Mouse (Mus musculus) intestine, postnatal 0 days (tissue): Measurements from ENCODE around the gene Atg7. TPM values are rescaled to one million over a fixed set of nuclear protein-coding genes. Genes with fewer than 3 reads are reported as not detected.

Experiments
- ATAC-seq: fragments of 200-750 bp; cut with Nextera tagmentation; 2 replicates; pipeline ENCODE4 v1.8.0; 2017; ENCODE audit warnings: mild to moderate bottlenecking, moderate TSS enrichment, moderate library complexity
- H3K27ac ChIP-seq: fragments of 300-500 bp; sonication (generic); 2 replicates; pipeline ENCODE4 v1.5.1; 2014; ENCODE audit warnings: mild to moderate bottlenecking, low read depth, low read length, moderate library complexity
- H3K27me3 ChIP-seq: fragments of 300-500 bp; sonication (generic); replicated peaks from 2 replicates; pipeline ENCODE4 v1.6.1; 2014; ENCODE audit warnings: low read length, mixed read lengths; ENCODE audit not compliant: control insufficient read depth, insufficient read depth
- H3K36me3 ChIP-seq: fragments of 300-500 bp; sonication (generic); 2 replicates; pipeline ENCODE4 v1.6.1; 2014; ENCODE audit warnings: mild to moderate bottlenecking, moderate library complexity; ENCODE audit not compliant: control insufficient read depth, insufficient read depth
- H3K4me1 ChIP-seq: fragments of 300-500 bp; sonication (generic); replicated peaks from 2 replicates; pipeline ENCODE4 v1.6.1; 2014; ENCODE audit warnings: antibody characterized with exemption, low read length, mixed read lengths; ENCODE audit not compliant: control insufficient read depth, insufficient read depth
- H3K4me2 ChIP-seq: fragments of 300-500 bp; sonication (generic); replicated peaks from 2 replicates; pipeline ENCODE4 v1.6.1; 2014; ENCODE audit warnings: low read depth, mild to moderate bottlenecking, moderate library complexity
- H3K4me3 ChIP-seq: fragments of 300-500 bp; sonication (generic); 2 replicates; pipeline ENCODE4 v1.5.1; 2014; ENCODE audit warnings: low read depth, low read length
- H3K9ac ChIP-seq: fragments of 300-500 bp; sonication (generic); 2 replicates; pipeline ENCODE4 v1.6.1; 2014; ENCODE audit warnings: mild to moderate bottlenecking, low read depth, low read length
- H3K9me3 ChIP-seq: fragments of 300-500 bp; sonication (generic); 2 replicates; pipeline ENCODE4 v1.6.1; 2016; ENCODE audit warnings: mixed run types; ENCODE audit not compliant: control insufficient read depth
- CTCF ChIP-seq: sonication (generic); IDR thresholded peaks from 2 replicates; pipeline ENCODE4 v1.5.1; 2016; ENCODE audit warnings: low read depth, mild to moderate bottlenecking, control low read depth, antibody characterized with exemption, moderate library complexity
- WGBS: fragments of 180-500 bp; shearing (Covaris S2); extraction: QIAGEN DNeasy Blood & Tissue Kit; methylation state at CpG from one replicate; pipeline ENCODE4 v1.1.7; 2014; 5-methylcytosine and 5-hydroxymethylcytosine counted together
- polyA plus RNA-seq: library from polyadenylated mRNA; unstranded; fragments of >200 nt; fragmentation: Nextera tagmentation; extraction: Ambion mirVana; gene quantifications from 2 replicates; pipeline ENCODE4 v1.2.1, GENCODE M21; 2015

The Atg7 gene
- polyA plus RNA-seq, 1 experiment from 2014 or later = 12.4 TPM

- no peaks in the 10 kb centered on the region for H3K9me3 ChIP-seq
Observed at GRCm38 (mm10) chr6:114804866-114805265, 162.0 kb downstream of the Atg7 start.

GRCm38 (mm10) chr6:114805927-114806326 is 163.0 kb downstream of the Atg7 start:
- no peaks in the 10 kb centered on the region for H3K27me3 ChIP-seq
- no peak overlapping the region for H3K27ac ChIP-seq
- no peak overlapping the region for H3K4me2 ChIP-seq
- H3K9me3 ChIP-seq = no peaks in the 10 kb centered on the region
- H3K4me1 ChIP-seq = peaks cover under 1% of the 10 kb centered on the region; the same call in 1 of the 2 replicates
- 82% methylated on average over 4 of the region's 4 CpGs for WGBS
- no peak for ATAC-seq
- no peak overlapping the region for H3K9ac ChIP-seq
- no peaks in the 10 kb centered on the region for H3K36me3 ChIP-seq
- H3K4me3 ChIP-seq = no peak overlapping the region
- no peak for TF ChIP-seq CTCF

More at GRCm38 (mm10) chr6:114804866-114805265, 162.0 kb downstream of the Atg7 start:
- no peak overlapping the region for H3K9ac ChIP-seq
- H3K4me3 ChIP-seq = no peak overlapping the region
- no peaks in the 10 kb centered on the region for H3K36me3 ChIP-seq
- no peak for ATAC-seq
- WGBS = 89% methylated on average over 1 of the region's 1 CpGs
- no peak overlapping the region for H3K4me2 ChIP-seq
- H3K27me3 ChIP-seq = no peaks in the 10 kb centered on the region
- H3K27ac ChIP-seq = no peak overlapping the region
- TF ChIP-seq CTCF = no peak
- peaks cover 4% of the 10 kb centered on the region; the same call in 1 of the 2 replicates for H3K4me1 ChIP-seq

DNA sequence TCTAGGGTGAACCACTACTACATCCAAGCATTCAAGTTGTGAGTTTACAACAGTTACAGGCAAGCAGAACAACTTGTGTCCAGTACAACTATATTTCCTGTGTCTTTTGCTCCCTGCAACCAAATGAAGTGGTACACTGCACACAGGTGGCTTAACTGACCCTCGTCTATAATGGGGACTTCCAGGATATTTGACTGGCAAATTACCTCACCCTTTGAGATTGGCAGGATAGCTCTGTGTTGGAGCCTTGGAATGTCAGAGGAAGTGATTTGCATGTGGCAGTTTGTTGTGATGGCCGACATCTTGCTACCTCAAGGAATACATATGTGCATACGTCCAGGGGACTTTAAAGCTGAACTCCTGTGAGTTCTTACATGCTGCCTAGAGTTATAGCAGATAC is 164.6 kb downstream of the Atg7 start:
- Histone ChIP-seq H3K4me1 (no peaks in the 10 kb centered on the region; the same call in 1 of the 2 replicates), H3K4me2 (no peak overlapping the region), H3K9ac (no peak overlapping the region), H3K4me3 (no peak overlapping the region), H3K9me3 (no peaks in the 10 kb centered on the region), H3K27ac (no peak overlapping the region), H3K27me3 (no peaks in the 10 kb centered on the region), H3K36me3 (no peaks in the 10 kb centered on the region)
- ATAC-seq = no peak
- 82% methylated on average over 3 of the region's 3 CpGs for WGBS
- TF ChIP-seq CTCF = no peak

DNA sequence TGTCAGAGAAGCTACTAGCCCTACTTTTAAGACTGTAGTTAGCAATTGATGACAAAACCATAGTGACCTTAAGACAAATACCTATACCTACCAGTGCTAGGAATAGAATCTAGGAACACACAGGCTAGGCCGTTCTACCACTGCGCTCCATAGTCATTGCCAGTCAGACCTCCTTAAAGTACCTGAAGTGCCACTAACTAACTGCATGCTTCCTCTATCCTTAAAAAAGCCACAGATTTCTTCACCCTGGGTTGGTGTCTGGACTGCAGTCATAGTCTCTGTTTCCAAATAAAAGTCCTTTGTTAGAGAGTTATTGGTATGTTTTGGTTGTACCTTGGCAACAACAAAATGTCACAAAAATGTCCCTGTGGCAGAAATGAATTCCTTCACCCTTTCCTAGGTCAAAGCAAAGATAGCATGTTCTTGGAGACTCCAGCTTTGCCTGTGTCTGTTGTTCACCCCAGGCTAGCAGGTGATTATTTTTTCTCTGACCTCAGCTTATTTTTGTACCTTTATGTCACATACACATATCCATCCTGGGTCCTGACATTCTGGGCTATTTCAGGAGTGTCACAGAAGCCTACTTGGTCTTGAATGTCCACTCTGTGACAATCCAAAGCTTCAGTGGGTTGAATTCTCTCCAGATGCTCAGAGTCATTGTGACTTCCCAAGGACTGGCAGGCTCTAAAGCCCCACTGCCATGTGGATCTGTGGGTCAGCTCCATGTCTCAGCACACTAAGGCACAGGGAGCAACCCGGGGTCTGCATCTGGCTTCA is 165.9 kb downstream of the Atg7 start:
- Histone ChIP-seq H3K4me3 (no peak overlapping the region), H3K27ac (no peak overlapping the region), H3K9me3 (no peaks in the 10 kb centered on the region), H3K27me3 (no peaks in the 10 kb centered on the region), H3K4me1 (peaks cover 4% of the 10 kb centered on the region; the same call in 1 of the 2 replicates), H3K4me2 (no peak overlapping the region), H3K36me3 (no peaks in the 10 kb centered on the region), H3K9ac (no peak overlapping the region)
- TF ChIP-seq CTCF = no peak
- WGBS = 94% methylated on average over 3 of the region's 3 CpGs
- no peak for ATAC-seq

GRCm38 (mm10) chr6:114809431-114809811 is 166.5 kb downstream of the Atg7 start:
- H3K4me2 ChIP-seq = no peak overlapping the region
- WGBS = 80% methylated on average over 1 of the region's 1 CpGs
- no peak for ATAC-seq
- H3K27ac ChIP-seq = no peak overlapping the region
- no peaks in the 10 kb centered on the region for H3K36me3 ChIP-seq
- H3K4me1 ChIP-seq = peaks cover 4% of the 10 kb centered on the region; the same call in 1 of the 2 replicates
- no peak overlapping the region for H3K9ac ChIP-seq
- no peak overlapping the region for H3K4me3 ChIP-seq
- H3K27me3 ChIP-seq = no peaks in the 10 kb centered on the region
- H3K9me3 ChIP-seq = no peaks in the 10 kb centered on the region
- no peak for TF ChIP-seq CTCF

DNA sequence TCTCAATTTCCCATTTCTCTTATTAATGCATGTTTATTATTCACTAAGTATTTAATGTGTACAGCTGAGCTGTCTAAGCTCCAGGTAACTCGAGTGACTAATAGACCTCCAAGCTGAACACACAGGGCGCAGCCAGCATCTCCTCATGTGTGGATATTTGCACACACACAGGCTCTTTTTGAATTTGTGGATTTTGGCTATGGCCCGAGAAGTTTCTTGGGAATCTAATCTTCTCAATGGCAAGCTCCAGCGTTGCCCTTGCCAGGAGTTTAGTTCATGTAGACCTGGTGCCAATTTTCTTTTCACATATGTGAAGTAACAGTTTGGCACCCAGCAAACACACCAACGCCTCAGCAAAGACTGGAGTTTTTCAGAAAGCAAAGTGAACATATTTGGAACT is 169.4 kb downstream of the Atg7 start:
- H3K36me3 ChIP-seq = no peaks in the 10 kb centered on the region
- ATAC-seq = no peak
- no peak overlapping the region for H3K27ac ChIP-seq
- WGBS = 81% methylated on average over 5 of the region's 5 CpGs
- no peaks in the 10 kb centered on the region for H3K27me3 ChIP-seq
- no peak overlapping the region for H3K4me2 ChIP-seq
- H3K9ac ChIP-seq = no peak overlapping the region
- TF ChIP-seq CTCF = no peak
- no peak overlapping the region for H3K4me3 ChIP-seq
- H3K9me3 ChIP-seq = no peaks in the 10 kb centered on the region
- H3K4me1 ChIP-seq = 0 out of 2 replicates have a peak, but pooled peaks cover 4% of the 10 kb centered on the region
